Mouse (Mus musculus) T-helper 17 cell (primary cell): ENCODE measurements around the gene Notch2.

Source experiments
- in situ Hi-C, 2 experiments: fragments of 300-600 bp; cut with MboI, MseI; formaldehyde crosslinking; loops; 1 replicate in 1 of 2; 2 replicates in 1 of 2; pipeline ENCODE4 v1.15.1; 2025; ENCODE audit warnings: high pct_unique_total_duplicates in 2 of 2

Notch2 gene

DNA sequence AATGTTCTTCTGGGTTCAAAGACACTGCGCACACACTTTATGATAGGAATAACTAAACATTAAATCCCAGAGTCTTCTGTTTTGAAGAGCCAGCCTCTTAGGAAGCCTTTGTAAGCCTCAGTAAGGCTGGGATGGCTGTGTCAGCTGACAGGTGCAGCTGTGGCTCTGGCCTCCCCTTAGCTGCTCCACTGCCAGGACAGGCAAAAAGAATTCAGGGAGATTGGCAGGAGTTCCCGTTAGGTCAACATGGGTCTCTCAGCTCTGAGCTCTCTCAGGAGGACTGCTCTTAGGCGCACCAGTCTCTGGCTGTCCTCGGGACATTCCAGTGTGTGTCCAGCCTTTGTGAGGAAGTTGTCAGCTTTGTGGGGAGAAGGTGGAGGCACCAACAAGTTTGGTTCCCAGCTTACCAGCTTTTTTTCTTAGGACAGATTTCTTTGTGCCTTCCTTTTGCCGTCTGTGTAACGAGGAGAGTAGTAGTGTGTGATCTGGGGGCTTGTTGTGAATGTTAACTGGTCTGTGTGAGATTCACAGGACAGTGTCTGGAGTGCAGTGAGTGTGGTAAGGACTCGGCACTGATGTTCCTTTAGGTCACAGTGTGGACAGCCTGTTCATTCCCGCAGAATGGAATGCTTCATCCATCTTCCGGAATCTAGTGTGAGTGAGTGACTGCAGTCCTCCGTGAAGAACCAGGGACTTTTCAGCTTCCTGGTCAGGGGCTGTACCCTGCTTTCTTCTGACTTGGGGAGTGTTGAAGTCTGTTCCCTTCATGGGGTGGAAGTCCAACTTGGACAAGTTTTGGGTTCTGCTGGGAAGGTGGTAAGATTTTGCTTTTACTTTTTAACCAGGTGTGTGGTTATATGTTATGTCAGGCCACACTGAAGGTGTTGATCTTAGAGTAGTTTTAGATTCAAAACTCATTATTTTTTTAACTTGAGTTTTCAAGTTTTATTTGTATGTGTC is 12.9 kb downstream of the Notch2 start:
- in situ Hi-C loops, result no loop called here

DNA sequence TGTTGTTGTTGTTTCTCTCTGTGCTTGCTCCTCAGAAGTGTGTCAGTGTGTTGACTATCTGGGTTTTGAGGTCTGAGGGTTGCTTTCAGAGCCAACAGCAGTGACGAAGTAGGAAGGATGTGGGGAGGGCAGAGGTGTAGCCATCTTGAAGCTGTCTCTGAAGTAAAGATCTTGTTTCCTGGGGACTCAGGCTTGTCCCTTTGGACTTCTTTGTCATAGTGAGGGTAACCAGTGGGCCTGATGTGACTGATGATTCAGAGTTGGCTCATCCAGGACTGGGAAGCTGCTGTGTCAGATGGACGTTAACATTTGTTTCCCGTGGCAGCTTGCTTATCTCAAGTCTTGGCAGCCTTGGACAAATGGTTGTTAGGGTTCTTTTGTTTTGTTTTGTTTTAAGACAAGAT is 14.0 kb downstream of the Notch2 start:
- in situ Hi-C loops, result no loop called here

DNA sequence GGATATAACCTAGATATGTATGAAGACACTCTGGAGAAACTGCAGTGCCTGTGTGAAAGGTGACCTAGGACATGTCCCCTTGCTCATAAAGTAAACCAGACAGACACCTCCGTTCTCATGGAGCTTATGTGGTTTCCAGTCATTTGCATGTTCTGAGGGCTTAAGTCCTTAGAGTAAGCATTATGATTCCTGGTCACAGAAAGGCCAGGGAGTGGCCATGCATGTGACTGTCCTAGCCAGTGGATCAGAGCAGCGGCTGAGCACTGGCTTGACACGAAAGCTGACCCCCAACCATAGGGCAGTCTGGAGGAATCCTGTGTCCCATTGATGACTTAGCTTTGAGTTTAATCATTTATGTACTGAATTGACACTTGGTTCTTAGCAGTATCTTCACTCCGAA is 14.7 kb downstream of the Notch2 start:
- in situ Hi-C loops, result no loop called here

DNA sequence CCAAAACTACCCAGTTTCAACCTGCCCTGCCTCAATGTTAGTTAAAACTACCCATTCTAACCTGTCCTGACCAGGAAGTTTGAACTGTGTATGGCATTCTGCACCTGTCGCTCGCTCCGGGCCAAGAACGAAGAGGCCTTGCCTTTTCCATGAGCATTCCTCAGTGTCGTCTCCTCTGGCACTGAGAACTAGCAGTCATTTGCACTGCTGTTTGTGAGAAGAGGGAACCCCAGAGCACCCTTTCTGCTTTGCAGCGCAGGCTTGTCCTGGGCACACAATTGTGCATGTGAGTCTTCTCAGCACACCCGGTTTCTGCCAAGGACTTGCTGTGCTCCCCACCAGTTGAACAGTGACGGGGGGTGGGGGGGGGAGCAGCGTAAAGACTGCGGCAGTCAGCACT is 15.6 kb downstream of the Notch2 start:
- in situ Hi-C loops, result no loop called here

DNA sequence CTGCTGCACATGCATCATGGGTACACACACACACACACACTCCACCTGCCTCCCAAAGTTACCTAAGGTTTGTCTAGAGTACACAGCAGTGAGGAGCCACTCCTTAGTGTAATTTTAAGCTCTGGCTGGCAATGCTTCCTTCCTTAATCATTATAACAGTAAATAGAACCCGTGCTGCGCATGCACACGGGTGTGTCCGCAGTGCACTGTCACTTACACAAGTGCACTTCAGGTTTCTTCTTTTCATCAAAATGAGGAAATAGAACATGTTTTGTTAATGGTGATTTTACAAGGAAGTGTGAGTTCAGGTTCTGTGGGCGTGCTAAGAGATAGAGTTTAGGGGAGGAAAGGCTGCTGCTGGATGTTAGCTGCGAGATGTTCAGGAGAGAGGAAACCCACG is 17.8 kb downstream of the Notch2 start:
- in situ Hi-C loops, result no loop called here

DNA sequence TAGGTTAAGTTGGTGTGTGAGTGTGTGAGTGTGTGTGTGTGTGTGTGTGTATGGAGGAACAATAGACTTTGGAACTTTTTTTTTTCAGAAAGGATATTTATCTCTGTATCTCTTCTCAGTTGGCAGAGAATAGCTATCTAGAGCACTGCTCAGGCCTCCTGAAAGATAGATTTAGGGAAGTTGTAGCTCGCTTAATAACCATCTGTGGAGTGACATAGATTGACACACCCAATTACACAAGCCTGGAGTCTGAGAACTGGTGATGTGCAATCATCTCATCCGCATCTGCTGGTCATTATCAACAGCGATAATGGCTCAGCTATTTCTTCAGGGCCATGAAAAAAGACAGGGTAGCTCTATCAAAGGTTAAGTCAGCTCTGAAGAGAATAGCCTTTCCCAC is 18.9 kb downstream of the Notch2 start:
- in situ Hi-C loops, result no loop called here

DNA sequence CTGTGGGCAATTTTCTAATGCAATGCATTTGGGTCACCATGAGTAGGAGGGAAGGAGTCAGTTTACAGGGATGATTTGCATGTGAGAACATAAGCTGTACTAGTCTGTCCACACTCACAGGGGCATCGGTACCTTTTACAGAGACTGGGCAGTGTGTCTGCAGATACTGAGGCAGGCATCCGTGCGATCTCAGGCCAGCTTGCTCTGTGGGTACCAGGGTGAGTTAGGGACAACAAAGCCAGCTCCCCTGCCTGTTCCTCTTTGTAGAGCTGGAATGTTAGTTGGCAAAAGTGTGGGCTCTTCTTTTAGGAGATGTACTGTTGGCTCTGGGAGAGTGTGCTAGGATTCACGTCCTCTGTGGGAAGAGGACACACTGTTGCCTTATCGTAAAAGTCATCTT is 19.6 kb downstream of the Notch2 start:
- in situ Hi-C loops, result no loop called here

DNA sequence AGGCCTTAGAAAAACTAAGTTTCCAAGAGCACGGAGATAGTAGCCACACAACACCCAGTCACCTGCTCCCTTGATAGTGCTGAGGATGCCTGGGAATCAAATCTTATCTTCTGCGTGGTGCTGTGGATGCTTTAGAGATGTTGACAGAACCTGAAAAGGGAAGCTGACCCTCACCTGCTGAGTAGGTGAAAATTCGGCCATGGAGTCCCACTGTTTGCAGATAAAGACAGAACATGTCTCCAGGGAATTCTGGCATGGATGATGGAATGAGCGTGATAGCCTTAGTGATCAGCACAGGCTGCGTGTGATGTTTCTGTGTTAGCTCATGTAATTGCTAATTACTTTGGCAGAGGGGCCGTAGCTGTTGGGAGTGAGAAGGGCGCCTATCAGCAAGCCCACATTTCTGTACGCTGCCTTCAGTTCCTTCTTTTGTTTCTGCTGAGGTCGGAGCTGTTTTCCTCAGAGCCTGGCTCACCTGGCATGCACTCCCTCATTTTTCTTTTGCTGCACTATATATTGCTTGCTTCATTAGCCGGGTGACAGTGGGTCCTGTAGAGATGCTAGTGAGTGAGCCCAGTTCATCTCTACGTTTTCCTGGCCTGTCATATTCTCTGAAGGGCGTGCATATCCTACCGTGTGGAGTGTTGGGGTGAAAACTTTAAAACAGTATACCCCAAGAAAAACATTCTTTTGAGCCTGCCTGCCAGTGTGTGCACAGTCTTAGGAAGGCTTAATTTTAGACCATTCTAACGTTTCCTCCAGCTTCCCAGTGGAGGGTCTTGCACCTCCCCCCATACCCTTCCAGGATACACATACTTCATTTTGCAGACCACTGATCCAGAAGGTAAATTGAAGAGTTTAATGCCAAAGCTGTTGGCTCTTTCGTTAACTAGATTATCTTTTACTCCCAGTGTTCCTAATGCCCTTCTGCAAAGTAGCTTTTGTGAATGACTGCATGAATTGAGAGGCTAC is 21.6 kb downstream of the Notch2 start:
- in situ Hi-C loops, result no loop called here

DNA sequence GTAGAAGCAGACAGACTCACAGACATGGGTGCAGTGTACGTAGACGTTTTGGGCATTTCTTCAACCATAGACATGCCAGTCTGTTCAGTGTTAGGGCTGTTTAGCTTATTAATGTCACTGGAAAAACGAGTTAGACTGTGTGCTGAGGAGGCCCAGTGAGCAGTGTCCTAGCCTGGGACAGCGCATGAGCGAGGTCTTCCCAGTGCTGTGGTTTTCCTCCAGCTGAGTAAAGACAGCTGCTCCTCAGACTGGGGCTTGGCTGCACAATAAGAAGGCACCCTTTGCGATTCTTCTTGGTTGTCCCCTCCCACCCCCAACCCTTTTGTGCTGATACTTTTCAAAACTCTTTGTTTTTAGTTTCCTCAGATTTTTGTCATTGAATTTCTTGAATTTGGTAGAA is 22.8 kb downstream of the Notch2 start:
- in situ Hi-C loops, result no loop called here

DNA sequence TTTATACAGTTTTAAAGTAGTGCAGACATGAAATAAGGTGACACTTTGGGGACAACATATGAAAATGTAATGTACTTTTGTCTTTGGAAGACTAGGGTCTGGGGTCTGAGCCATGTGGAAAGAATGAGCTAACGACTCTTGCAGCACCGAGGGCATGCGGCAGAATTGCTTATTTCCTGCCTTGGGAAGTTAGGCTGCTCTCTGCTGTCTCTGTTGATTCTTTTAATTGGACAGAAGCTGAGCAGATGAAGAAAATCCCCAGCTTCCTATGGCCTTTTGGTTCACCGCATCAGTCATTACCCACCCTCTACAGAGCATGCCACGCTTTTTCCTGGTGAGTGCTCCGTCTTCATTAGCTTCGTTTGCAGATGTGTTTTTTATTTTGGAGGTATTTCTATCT is 23.8 kb downstream of the Notch2 start:
- in situ Hi-C loops, result no loop called here

DNA sequence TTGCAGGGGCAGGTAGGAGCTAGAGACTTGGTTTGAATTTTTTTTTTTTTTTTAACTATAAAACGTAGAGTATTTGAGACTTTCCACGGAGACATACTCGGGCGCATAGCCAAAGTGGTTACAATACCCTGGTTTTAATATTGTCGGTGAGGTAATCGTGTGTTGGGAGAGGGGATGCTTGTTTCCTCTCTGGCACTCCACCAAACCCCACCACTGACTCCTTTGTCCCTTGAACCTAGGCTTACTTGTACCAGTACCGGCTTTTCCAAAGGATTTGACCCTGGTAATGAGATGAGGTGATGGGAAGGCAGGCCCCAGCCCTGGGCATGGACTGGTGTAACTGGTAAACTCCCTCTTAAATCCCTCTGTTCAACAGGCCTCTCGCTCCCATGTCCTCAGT is 25.3 kb downstream of the Notch2 start:
- in situ Hi-C loops, result no loop called here

DNA sequence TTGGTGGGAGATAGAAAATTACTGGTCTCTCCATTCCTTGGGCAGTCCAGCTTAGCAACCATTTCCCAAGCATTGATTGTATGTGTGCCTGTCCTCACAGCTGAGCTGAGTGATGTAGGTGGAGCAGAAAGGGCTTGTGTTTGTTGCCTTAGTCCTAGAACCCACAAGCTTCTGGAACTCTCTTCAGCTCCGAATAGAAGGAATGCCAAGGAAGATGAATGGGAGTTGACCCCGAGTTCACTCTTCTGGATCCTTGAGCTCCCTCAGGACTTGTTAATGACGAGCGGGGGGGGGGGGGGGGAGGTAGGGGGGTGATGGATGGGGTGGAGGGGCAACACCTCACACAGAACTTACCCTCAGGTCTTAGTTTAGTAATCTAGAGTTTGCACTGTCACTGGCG is 25.9 kb downstream of the Notch2 start:
- in situ Hi-C loops, result no loop called here

DNA sequence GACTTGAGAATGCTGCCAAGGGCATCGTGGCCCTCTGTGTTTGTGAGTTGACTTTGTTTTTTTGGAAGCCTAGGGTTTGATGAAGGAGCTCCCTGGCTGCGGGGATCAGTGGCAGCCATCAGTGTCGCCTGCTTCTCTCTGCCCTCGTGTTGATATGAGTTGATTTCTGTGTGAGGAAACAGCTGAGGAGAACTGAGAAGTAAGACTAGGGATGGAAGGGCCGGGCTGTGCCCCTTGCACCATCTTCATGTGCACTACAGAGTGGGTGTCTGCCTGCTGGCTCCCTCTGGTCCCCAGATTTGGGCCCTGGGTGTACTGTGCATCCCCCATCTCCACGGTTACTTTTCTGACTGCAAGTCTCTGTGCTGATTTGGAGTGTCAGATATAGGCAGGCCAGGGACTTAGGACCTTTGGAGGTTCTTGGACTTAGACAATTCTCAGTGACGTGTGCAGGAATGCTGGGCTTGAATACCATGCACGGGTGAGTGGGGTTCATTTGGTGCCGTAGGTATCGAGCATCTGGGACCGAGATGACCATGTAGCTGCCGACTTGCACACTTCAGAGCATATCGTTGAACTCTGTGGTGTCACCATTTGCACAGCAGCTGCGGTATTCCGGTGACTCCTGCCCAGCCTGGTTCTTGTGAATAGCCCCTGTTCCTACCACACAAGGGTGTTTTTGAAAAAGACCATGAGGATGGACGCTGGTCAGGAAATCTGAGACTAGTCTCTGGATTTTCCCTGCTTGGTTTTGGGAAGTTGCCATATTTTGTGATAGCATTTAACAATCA is 26.5 kb downstream of the Notch2 start:
- in situ Hi-C loops, result no loop called here

DNA sequence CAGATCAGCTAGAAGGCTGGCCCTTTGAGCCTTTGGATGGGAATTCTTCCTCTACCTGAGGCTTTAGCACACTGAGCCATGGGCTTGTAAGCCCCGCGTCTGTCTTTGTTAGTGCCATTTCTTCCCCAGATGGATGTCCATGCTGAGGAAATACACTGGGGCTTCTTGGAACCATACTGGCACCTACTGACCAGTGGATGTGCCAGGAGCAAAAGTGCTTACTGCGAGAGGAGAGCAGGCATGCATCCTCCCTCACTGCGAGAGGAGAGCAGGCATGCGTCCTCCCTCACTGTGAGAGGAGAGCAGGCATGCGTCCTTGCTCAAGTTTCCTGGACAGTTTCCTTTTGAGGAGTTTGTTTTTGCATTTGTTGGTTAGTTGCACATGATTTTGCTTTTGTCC is 27.5 kb downstream of the Notch2 start:
- in situ Hi-C loops, result no loop called here

DNA sequence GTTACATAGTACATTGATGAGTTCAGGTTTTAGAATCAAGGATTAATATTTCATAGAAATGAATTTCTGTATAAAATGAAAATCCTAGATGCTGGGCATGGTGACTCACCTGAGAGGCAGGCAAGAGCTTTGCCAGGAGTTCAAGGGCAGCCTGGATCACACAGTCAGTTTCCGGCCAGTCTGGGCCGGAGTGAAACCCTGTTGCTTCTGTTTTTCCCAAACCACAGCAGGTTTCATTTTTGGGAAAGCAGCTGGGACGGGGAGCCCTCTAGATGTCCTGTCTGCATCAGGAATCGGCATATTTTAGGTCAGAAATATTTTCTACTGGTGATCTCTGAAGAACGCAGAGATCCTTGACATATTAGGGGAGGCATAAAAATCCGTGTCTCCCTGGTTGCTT is 29.0 kb downstream of the Notch2 start:
- in situ Hi-C loops, result no loop called here

DNA sequence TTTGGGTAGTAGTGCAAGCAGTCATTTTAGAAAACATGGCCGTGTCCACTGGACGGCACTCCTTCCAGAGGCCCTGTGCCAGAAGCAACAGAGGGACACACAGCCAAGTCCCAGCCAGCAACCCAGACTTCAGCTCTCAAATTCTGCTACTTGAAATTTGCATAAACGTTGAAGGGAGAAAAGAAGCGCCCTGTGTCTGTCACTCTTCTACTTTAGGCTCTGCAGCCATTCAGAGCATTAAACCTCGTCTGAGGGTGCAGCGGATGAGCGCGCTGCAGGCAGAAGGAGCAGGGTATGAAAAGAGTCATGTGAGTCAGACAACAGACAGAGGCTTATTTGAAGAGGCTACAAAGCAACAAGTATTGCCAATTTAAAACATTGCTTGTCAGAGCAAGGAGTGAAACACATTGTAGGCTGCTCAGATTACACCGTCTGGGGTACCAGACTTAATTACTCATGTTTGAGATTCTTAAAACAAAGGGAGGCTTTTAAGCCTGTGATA is 29.7 kb downstream of the Notch2 start:
- in situ Hi-C loops, result no loop called here

DNA sequence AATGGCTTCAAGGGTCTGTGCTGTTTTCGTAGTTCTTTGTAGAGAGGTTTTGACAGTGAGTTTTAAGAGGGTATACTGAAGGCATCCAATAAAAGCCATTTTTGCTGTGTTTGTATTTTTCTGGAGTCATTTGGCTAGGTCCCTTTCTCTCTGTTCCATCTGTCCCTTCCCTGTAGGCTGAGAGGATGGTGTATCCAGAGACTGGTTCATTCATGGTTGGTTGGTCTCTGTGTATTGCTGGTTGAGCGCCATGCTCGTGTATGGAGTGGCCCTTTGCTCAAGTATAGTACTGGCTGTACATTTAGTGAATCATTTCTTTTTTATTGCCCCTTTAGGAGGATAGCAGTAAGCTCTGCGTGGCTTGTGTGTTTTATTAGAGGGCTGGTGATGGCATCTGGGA is 30.3 kb downstream of the Notch2 start:
- in situ Hi-C loops, result no loop called here

DNA sequence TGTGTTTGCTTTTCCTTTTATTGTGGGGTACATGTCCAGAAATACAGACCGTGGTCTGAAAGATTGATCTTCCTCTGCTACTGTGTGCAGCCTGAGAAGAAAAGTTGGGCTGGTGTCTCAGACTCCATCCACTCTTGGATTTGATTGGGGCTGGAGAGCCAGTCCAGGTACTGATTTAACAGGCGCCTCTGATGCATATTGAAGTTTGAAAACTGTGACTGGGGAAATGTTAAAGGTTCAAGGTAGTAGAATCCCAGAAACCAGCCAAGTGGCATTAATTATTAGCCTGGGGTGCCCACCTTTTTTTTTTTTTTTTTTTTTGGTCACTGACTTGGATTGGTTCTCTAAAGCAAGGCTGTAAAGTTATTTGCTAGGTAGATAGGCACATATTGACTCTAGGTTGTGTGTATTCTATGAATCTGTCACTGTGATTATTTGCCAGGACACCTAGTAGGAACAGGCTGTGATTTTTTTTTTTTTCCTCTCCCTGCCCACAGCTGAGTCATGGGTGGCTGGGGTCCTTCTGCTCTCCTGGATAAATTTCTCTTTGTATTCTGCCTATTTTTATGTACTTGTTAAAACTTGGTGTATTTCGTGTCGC is 31.5 kb downstream of the Notch2 start:
- in situ Hi-C loops, result no loop called here

DNA sequence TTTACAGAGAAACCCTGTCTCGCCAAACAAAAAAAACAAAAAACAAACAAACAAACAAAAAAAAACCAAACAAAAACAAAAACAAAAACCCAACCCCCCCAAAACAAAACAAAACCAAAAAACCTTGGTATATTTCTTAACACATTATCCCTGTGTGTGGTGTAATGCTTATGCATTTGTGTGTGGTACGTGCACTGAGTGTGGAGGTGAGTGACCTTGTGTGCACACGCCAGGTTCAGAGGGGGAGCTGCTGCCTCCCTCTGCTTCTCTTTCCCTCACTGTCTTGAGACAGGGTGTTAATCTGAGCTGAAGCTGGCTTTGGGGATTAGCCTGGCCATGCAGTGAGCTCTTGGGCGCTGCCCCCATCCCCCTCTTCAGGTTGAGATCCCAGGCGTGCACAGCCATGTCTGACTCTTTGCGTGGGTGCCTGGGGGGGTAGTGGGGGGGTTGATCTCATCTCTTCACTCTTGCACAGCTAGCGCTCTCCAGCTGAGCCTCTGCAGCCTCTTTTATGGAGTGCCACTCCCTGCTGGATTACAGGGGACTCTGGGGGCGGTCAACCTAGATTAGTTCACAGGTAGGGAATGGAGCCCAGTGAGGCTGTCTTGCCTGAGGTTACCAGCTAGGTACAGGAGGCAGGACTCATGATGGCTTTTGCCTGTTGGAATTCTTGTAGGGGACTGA is 32.3 kb downstream of the Notch2 start:
- in situ Hi-C loops, result no loop called here

DNA sequence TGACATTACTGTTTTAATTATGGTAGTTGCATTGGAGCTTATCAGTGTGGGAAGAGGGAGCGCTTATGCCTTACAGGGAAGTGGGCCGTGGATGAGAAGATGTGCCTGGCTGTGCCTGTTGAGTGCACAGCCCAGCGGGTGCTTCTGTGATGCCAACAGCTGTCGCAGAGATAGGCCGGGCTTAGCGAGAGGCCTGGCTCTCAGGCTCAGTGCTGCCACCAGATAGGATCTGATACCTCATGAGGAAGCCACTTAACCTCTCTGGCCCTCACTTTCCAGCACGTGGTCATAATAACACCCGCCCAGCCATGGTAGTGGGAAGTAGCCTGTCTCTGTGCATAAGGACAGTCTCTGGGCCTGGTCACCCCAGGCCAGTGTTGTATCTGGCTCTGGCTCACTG is 33.0 kb downstream of the Notch2 start:
- in situ Hi-C loops, result no loop called here

DNA sequence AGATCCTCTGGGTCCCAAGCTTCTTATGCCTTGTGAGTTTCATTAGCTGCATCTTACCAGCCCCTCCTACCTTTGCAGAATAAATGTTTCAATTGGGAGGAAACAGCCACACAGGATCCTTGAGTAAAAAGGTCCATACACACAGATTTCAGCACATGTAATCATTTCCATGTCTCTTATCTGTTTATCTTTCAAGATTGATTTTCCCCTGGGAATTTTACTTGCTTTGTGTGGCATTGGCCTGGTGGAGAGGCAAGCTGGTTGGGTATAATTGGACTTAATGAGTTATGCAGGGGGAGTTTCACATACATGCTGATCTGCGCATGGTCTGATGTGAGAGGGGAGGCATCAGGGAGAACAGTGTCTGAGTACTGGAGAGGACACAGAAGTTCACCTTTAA is 36.3 kb downstream of the Notch2 start:
- in situ Hi-C loops, result no loop called here
